Mouse (Mus musculus) spleen, adult 2 months (tissue): ENCODE results near the gene Ildr1. TPM values are rescaled to one million over a fixed set of nuclear protein-coding genes. Genes with fewer than 3 reads are reported as not detected.

Experiments
- DNase-seq, 2 experiments: peaks; one replicate each; pipeline versions ENCODE4 v3.0.0 to v3.0.0-alpha.2; 2012 to 2021; ENCODE audit warnings: low spot score in 2 of 2, low read depth in 1 of 2
- H3K27ac ChIP-seq: fragments of 200-500 bp; 2 replicates; pipeline ENCODE4 v1.5.1; 2012; ENCODE audit warnings: low read length, inconsistent platforms; ENCODE audit not compliant: insufficient read depth
- H3K27me3 ChIP-seq: fragments of 200-500 bp; 2 replicates; pipeline ENCODE4 v1.6.1; 2012; ENCODE audit warnings: mild to moderate bottlenecking, moderate library complexity, low read length, inconsistent platforms; ENCODE audit not compliant: control insufficient read depth, insufficient read depth
- H3K36me3 ChIP-seq: fragments of 200-500 bp; 2 replicates; pipeline ENCODE4 v1.6.1; 2012; ENCODE audit warnings: mild to moderate bottlenecking, low read length, inconsistent platforms; ENCODE audit not compliant: control insufficient read depth, insufficient read depth
- H3K4me1 ChIP-seq: fragments of 200-500 bp; 2 replicates; pipeline ENCODE4 v1.6.1; 2011; ENCODE audit warnings: inconsistent platforms; ENCODE audit not compliant: control insufficient read depth, insufficient read depth, insufficient read length
- H3K4me3 ChIP-seq: fragments of 200-500 bp; 2 replicates; pipeline ENCODE4 v1.5.1; 2011; ENCODE audit warnings: mild to moderate bottlenecking, inconsistent platforms; ENCODE audit not compliant: insufficient read depth, insufficient read length; ENCODE audit errors: extremely low read depth
- CTCF ChIP-seq: fragments of 200-500 bp; IDR thresholded peaks from 2 replicates; pipeline ENCODE4 v1.5.1; 2011; ENCODE audit warnings: mild to moderate bottlenecking, inconsistent platforms; ENCODE audit not compliant: insufficient read depth, insufficient read length, insufficient replicate concordance; ENCODE audit errors: extremely low read depth
- POLR2A ChIP-seq: fragments of 200-500 bp; IDR thresholded peaks from 2 replicates; pipeline ENCODE4 v1.6.1; 2011; ENCODE audit warnings: low read depth, low read length, inconsistent platforms
- WGBS: fragments of 180-500 bp; shearing (Covaris S2); methylation state at CpG from one replicate; pipeline ENCODE4 v1.1.7; 2018; 5-methylcytosine and 5-hydroxymethylcytosine counted together
- polyA plus RNA-seq: library from polyadenylated mRNA; depleted of rRNA; stranded (reverse); fragments of >200 nt; gene quantifications from 2 replicates; pipeline ENCODE4 v1.2.3, GENCODE M21; 2012

The Ildr1 gene
- polyA plus RNA-seq, 1 experiment: 2.0 TPM

GRCm38 (mm10) chr16:36723880-36724443, 30.2 kb downstream of the Ildr1 start:
- TF ChIP-seq POLR2A: no peak
- peak; percentile 6; the same call in 1 of the 2 replicates for TF ChIP-seq CTCF
- Histone ChIP-seq H3K4me1 (peaks cover 11% of the 10 kb centered on the region), H3K4me3 (no peak overlapping the region), H3K36me3 (no peaks in the 10 kb centered on the region), H3K27ac (no peak overlapping the region), H3K27me3 (no peaks in the 10 kb centered on the region)
- DNase-seq: peak in 1 of 2 experiments; percentile 49
- 10% methylated on average over 3 of the region's 3 CpGs for WGBS

DNA sequence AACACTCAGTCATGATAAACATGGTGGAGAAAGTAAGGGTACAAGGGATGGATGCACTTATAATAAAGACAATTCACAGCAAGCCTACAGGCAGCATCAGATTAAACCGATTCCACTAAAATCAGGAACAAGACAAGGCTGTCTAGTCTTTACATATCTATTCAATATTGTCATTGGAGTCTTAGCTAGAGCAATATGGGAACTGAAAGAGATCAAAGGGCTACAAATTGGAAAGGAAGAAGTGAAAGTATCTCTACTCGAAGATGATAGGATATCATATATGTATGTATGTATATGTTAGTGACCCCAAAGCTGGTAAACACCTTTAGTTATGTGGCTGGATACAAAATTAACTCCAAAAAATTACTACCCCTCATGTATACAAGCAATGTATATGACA, 35.2 kb downstream of the Ildr1 start:
- no peaks in the 10 kb centered on the region for H3K36me3 ChIP-seq
- H3K4me3 ChIP-seq: no peak overlapping the region
- H3K4me1 ChIP-seq: peaks cover 2% of the 10 kb centered on the region; the same call in 1 of the 2 replicates
- no peak overlapping the region for H3K27ac ChIP-seq
- H3K27me3 ChIP-seq: no peaks in the 10 kb centered on the region
- no peak for DNase-seq
- TF ChIP-seq CTCF (no peak), POLR2A (no peak)
- WGBS: 35% methylated on average over 2 of the region's 2 CpGs

- TF ChIP-seq CTCF: no peak
- no peak for TF ChIP-seq POLR2A
- no peaks in the 10 kb centered on the region; the same call in 1 of the 2 replicates for H3K4me1 ChIP-seq
- H3K36me3 ChIP-seq: no peaks in the 10 kb centered on the region
- no peak for DNase-seq
- H3K27me3 ChIP-seq: no peaks in the 10 kb centered on the region
- no peak overlapping the region for H3K4me3 ChIP-seq
- no peak overlapping the region for H3K27ac ChIP-seq
These were observed 38.8 kb downstream of the Ildr1 start for GRCm38 (mm10) chr16:36732572-36732971.

- no peak overlapping the region for H3K4me3 ChIP-seq
- no peaks in the 10 kb centered on the region for H3K27me3 ChIP-seq
- WGBS: 69% methylated on average over 1 of the region's 1 CpGs
- H3K27ac ChIP-seq: no peak overlapping the region
- no peaks in the 10 kb centered on the region for H3K36me3 ChIP-seq
- no peaks in the 10 kb centered on the region; the same call in 1 of the 2 replicates for H3K4me1 ChIP-seq
- DNase-seq: no peak
- TF ChIP-seq CTCF: no peak
- no peak for TF ChIP-seq POLR2A
These were observed 40.0 kb downstream of the Ildr1 start for GRCm38 (mm10) chr16:36733827-36734226.

GRCm38 (mm10) chr16:36735421-36735820, 41.6 kb downstream of the Ildr1 start:
- no peak for DNase-seq
- H3K4me3 ChIP-seq: no peak overlapping the region
- no peak for TF ChIP-seq CTCF
- TF ChIP-seq POLR2A: no peak
- H3K4me1 ChIP-seq: no peaks in the 10 kb centered on the region
- H3K27me3 ChIP-seq: no peaks in the 10 kb centered on the region
- no peaks in the 10 kb centered on the region for H3K36me3 ChIP-seq
- H3K27ac ChIP-seq: no peak overlapping the region
- WGBS: 87% methylated on average over 3 of the region's 3 CpGs

DNA sequence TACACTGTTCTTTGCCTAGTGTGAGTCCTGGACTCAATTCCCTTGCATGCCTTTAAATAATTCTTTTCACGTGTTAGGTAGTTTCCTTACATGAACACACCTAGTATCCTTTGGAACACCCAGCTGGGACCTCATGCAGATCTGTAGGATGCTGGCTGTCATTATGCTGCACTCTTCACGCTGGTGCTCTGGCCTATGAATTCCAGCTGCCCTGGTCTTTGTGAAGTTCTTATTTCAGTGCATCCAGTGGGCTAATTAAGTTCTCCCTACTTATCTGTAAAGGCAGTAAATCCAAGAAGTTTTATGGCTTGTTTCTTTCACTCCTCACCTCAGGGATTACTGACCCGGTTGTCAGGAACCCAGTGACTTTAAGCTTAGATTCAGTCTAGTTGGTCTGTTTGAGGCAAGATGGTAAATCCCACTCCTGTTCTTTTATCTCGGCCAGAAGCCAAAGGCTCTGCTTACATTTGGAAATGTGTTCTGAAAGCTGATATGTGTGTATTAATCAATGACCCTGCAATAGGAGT, 45.7 kb downstream of the Ildr1 start:
- no peak for DNase-seq
- Histone ChIP-seq H3K36me3 (no peaks in the 10 kb centered on the region), H3K4me3 (no peak overlapping the region), H3K4me1 (no peaks in the 10 kb centered on the region), H3K27me3 (no peaks in the 10 kb centered on the region), H3K27ac (no peak overlapping the region)
- no peak for TF ChIP-seq POLR2A
- TF ChIP-seq CTCF: no peak
- WGBS: 77% methylated on average over 4 of the region's 4 CpGs

- Histone ChIP-seq H3K4me1 (no peaks in the 10 kb centered on the region), H3K27ac (no peak overlapping the region), H3K4me3 (no peak overlapping the region), H3K36me3 (no peaks in the 10 kb centered on the region), H3K27me3 (no peaks in the 10 kb centered on the region)
- WGBS: 91% methylated on average over 8 of the region's 8 CpGs
- DNase-seq: no peak
- TF ChIP-seq POLR2A (no peak), CTCF (no peak)
These were observed 49.8 kb downstream of the Ildr1 start for GRCm38 (mm10) chr16:36743580-36743979.
